Mouse (Mus musculus): ENCODE measurements around the gene Olfr316. TPM values are rescaled to one million over a fixed set of nuclear protein-coding genes. Genes with fewer than 3 reads are reported as not detected.

The Olfr316 gene
- polyA plus RNA-seq, 1 experiment from 2014 or later, result not detected

GRCm38 (mm10) chr11:58789532-58789931, 37.0 kb downstream of the Olfr316 start:
- Histone ChIP-seq H3K4me1 (ENCODE audit: insufficient read depth) (no peaks in the 10 kb centered on the region), H3K9ac (no peak overlapping the region), H3K27ac (ENCODE audit: low read depth) (no peak overlapping the region), H3K36me3 (ENCODE audit: insufficient read depth) (no peaks in the 10 kb centered on the region), H3K27me3 (ENCODE audit: insufficient read depth, low read length) (no peaks in the 10 kb centered on the region), H3K9me3 (ENCODE audit: low read depth, low read length) (no peaks in the 10 kb centered on the region), H3K4me3 (ENCODE audit: low read depth, low read length) (no peak overlapping the region), H3K4me2 (no peak overlapping the region)
- ATAC-seq (ENCODE audit: insufficient read depth) (no peak), DNase-seq (no peak)
- WGBS, result 23% methylated on average over 3 of the region's 3 CpGs
- no peak for TF ChIP-seq CTCF (IDR thresholded peaks at IDR 0.05; ENCODE audit: low read depth)

GRCm38 (mm10) chr11:58790053-58790452, 37.5 kb downstream of the Olfr316 start:
- TF ChIP-seq CTCF (IDR thresholded peaks at IDR 0.05; ENCODE audit: low read depth), result no peak

GRCm38 (mm10) chr11:58790646-58791045, 38.1 kb downstream of the Olfr316 start:
- TF ChIP-seq CTCF (IDR thresholded peaks at IDR 0.05; ENCODE audit: low read depth), result no peak
- no peak overlapping the region for H3K27ac ChIP-seq (ENCODE audit: low read depth)
- no peak overlapping the region for H3K9ac ChIP-seq
- no peaks in the 10 kb centered on the region for H3K36me3 ChIP-seq (ENCODE audit: insufficient read depth)
- no peaks in the 10 kb centered on the region for H3K27me3 ChIP-seq (ENCODE audit: insufficient read depth, low read length)
- H3K9me3 ChIP-seq (ENCODE audit: low read depth, low read length), result no peaks in the 10 kb centered on the region
- 67% methylated on average over 6 of the region's 6 CpGs for WGBS
- no peak overlapping the region for H3K4me2 ChIP-seq
- no peak for DNase-seq
- no peak overlapping the region for H3K4me3 ChIP-seq (ENCODE audit: low read depth, low read length)
- H3K4me1 ChIP-seq (ENCODE audit: insufficient read depth), result no peaks in the 10 kb centered on the region
- no peak for ATAC-seq (ENCODE audit: insufficient read depth)

More at GRCm38 (mm10) chr11:58790053-58790452, 37.5 kb downstream of the Olfr316 start:
- DNase-seq, result no peak
- 42% methylated on average over 2 of the region's 2 CpGs for WGBS
- no peak overlapping the region for H3K4me2 ChIP-seq
- no peak for ATAC-seq (ENCODE audit: insufficient read depth)
- H3K9ac ChIP-seq, result no peak overlapping the region
- no peaks in the 10 kb centered on the region for H3K9me3 ChIP-seq (ENCODE audit: low read depth, low read length)
- no peaks in the 10 kb centered on the region for H3K27me3 ChIP-seq (ENCODE audit: insufficient read depth, low read length)
- no peak overlapping the region for H3K27ac ChIP-seq (ENCODE audit: low read depth)
- no peak overlapping the region for H3K4me3 ChIP-seq (ENCODE audit: low read depth, low read length)
- no peaks in the 10 kb centered on the region for H3K36me3 ChIP-seq (ENCODE audit: insufficient read depth)
- H3K4me1 ChIP-seq (ENCODE audit: insufficient read depth), result no peaks in the 10 kb centered on the region

- Histone ChIP-seq H3K4me1 (ENCODE audit: insufficient read depth) (no peaks in the 10 kb centered on the region), H3K27ac (ENCODE audit: low read depth) (no peak overlapping the region), H3K4me3 (ENCODE audit: low read depth, low read length) (no peak overlapping the region), H3K36me3 (ENCODE audit: insufficient read depth) (no peaks in the 10 kb centered on the region), H3K27me3 (ENCODE audit: insufficient read depth, low read length) (no peaks in the 10 kb centered on the region), H3K9ac (no peak overlapping the region), H3K4me2 (no peak overlapping the region), H3K9me3 (ENCODE audit: low read depth, low read length) (no peaks in the 10 kb centered on the region)
- no peak for DNase-seq
- peak; percentile 6; the same call in 1 of the 2 replicates for TF ChIP-seq CTCF (IDR thresholded peaks at IDR 0.05; ENCODE audit: low read depth)
- WGBS, result 82% methylated on average over 2 of the region's 2 CpGs
- ATAC-seq (ENCODE audit: insufficient read depth), result no peak
Observed at GRCm38 (mm10) chr11:58795856-58796255, 43.3 kb downstream of the Olfr316 start.

- H3K27ac ChIP-seq (ENCODE audit: low read depth), result no peak overlapping the region
- H3K4me2 ChIP-seq, result no peak overlapping the region
- no peaks in the 10 kb centered on the region for H3K36me3 ChIP-seq (ENCODE audit: insufficient read depth)
- ATAC-seq (ENCODE audit: insufficient read depth) (no peak), DNase-seq (no peak)
- TF ChIP-seq CTCF (IDR thresholded peaks at IDR 0.05; ENCODE audit: low read depth), result no peak
- H3K9ac ChIP-seq, result no peak overlapping the region
- H3K4me3 ChIP-seq (ENCODE audit: low read depth, low read length), result no peak overlapping the region
- no peaks in the 10 kb centered on the region for H3K9me3 ChIP-seq (ENCODE audit: low read depth, low read length)
- no peaks in the 10 kb centered on the region for H3K4me1 ChIP-seq (ENCODE audit: insufficient read depth)
- WGBS, result 58% methylated on average over 7 of the region's 7 CpGs
- no peaks in the 10 kb centered on the region for H3K27me3 ChIP-seq (ENCODE audit: insufficient read depth, low read length)
Observed at GRCm38 (mm10) chr11:58796850-58797249, 44.3 kb downstream of the Olfr316 start.

- H3K36me3 ChIP-seq (ENCODE audit: insufficient read depth), result no peaks in the 10 kb centered on the region
- no peaks in the 10 kb centered on the region for H3K27me3 ChIP-seq (ENCODE audit: insufficient read depth, low read length)
- no peak overlapping the region for H3K4me3 ChIP-seq (ENCODE audit: low read depth, low read length)
- no peak for ATAC-seq (ENCODE audit: insufficient read depth)
- no peak for DNase-seq
- TF ChIP-seq CTCF (IDR thresholded peaks at IDR 0.05; ENCODE audit: low read depth), result no peak
- H3K27ac ChIP-seq (ENCODE audit: low read depth), result no peak overlapping the region
- no peaks in the 10 kb centered on the region for H3K4me1 ChIP-seq (ENCODE audit: insufficient read depth)
- WGBS, result 66% methylated on average over 5 of the region's 5 CpGs
- no peaks in the 10 kb centered on the region for H3K9me3 ChIP-seq (ENCODE audit: low read depth, low read length)
- no peak overlapping the region for H3K9ac ChIP-seq
- H3K4me2 ChIP-seq, result no peak overlapping the region
Observed at GRCm38 (mm10) chr11:58799747-58800146, 47.2 kb downstream of the Olfr316 start.

- no peak for TF ChIP-seq CTCF (IDR thresholded peaks at IDR 0.05; ENCODE audit: low read depth)
- no peaks in the 10 kb centered on the region for H3K4me1 ChIP-seq (ENCODE audit: insufficient read depth)
- no peaks in the 10 kb centered on the region for H3K36me3 ChIP-seq (ENCODE audit: insufficient read depth)
- H3K27ac ChIP-seq (ENCODE audit: low read depth), result no peak within 1 kb of the TSS
- no peaks in the 10 kb centered on the region for H3K27me3 ChIP-seq (ENCODE audit: insufficient read depth, low read length)
- no peak within 1 kb of the TSS for H3K4me3 ChIP-seq (ENCODE audit: low read depth, low read length)
- H3K4me2 ChIP-seq, result peak within 1 kb of the TSS; percentile 39
- DNase-seq (peak; percentile 37), ATAC-seq (ENCODE audit: insufficient read depth) (0 out of 2 replicates have a peak, but pooled peaks have one; percentile 21)
- 15% methylated on average over 14 of the region's 14 CpGs for WGBS
- no peaks in the 10 kb centered on the region for H3K9me3 ChIP-seq (ENCODE audit: low read depth, low read length)
- H3K9ac ChIP-seq, result no peak within 1 kb of the TSS
Observed at GRCm38 (mm10) chr11:58801558-58802228, 49.2 kb downstream of the Olfr316 start, which contains the start of gene Fam183b. TSS of gene Fam183b (minus strand) at chr11:58801960.
